Mouse (Mus musculus): ENCODE results near the gene Cenpj.

GRCm38 (mm10) chr14:56567476-56567875, 7.7 kb downstream of the Cenpj start:
- no peak for TF ChIP-seq CTCF (IDR thresholded peaks at IDR 0.05; ENCODE audit: low read depth)
- TF ChIP-seq EP300 (IDR thresholded peaks at IDR 0.05; ENCODE audit: low read depth): no peak
